14 mouse cellular contexts compared by ENCODE assay signal in genomic region chr14:23696341-23696740, GRCm38 (mm10).
"Had no signal": no experiment of that assay in that cellular context is flagged by ENCODE, and none has a peak within 500 bp of the region (broad histone marks: within the 10 kb centered on the region; RNA-seq: fewer than 3 reads in every experiment).

No protein-coding gene starts in this region.

- DNase-seq: kidney, adult 8-10 months; lung, adult 2 months; lung, postnatal 36 days; right cerebral cortex, postnatal 14 days; thymus, postnatal 25 days had no signal

- ATAC-seq: lung, postnatal 0 days; midbrain, embryonic 15.5 days had no signal

- H3K4me3 ChIP-seq: layer of hippocampus, adult 2 months; liver, embryonic 15.5 days; midbrain, embryonic 15.5 days; neural tube, embryonic 13.5 days had no signal

- H3K4me1 ChIP-seq: liver, embryonic 15.5 days; midbrain, embryonic 15.5 days; neural tube, embryonic 13.5 days had no signal

- H3K27ac ChIP-seq: kidney, postnatal 0 days; layer of hippocampus, adult 2 months; liver, embryonic 15.5 days; midbrain, embryonic 15.5 days; neural tube, embryonic 13.5 days; stomach, postnatal 0 days had no signal

- H3K9ac ChIP-seq: liver, embryonic 15.5 days; midbrain, embryonic 15.5 days; neural tube, embryonic 13.5 days had no signal

- H3K36me3 ChIP-seq: liver, embryonic 15.5 days; midbrain, embryonic 15.5 days; neural tube, embryonic 13.5 days had no signal

- H3K27me3 ChIP-seq: liver, embryonic 15.5 days; midbrain, embryonic 15.5 days; neural tube, embryonic 13.5 days had no signal

- H3K4me2 ChIP-seq: liver, embryonic 11.5 days; liver, embryonic 15.5 days; midbrain, embryonic 11.5 days; midbrain, embryonic 15.5 days; neural tube, embryonic 13.5 days had no signal

- H3K9me3 ChIP-seq: liver, embryonic 15.5 days; midbrain, embryonic 15.5 days; neural tube, embryonic 13.5 days had no signal
